Mouse (Mus musculus): ENCODE results near the gene Zfp867. TPM values are rescaled to one million over a fixed set of nuclear protein-coding genes. Genes with fewer than 3 reads are reported as not detected.

The Zfp867 gene
- 1 to 10 TPM; 3.4 to 4.2 TPM for total RNA-seq (2021)

GRCm38 (mm10) chr11:59472326-59472677 is at the start of gene Zfp867:
TSS of gene Zfp867 (minus strand) at chr11:59472474.
- DNase-seq = peak; percentile 82 to 83

- no peak for DNase-seq
Observed at GRCm38 (mm10) chr11:59519741-59520495, 47.6 kb upstream of the Zfp867 start.

GRCm38 (mm10) chr11:59518226-59518625 is 46.0 kb upstream of the Zfp867 start:
- DNase-seq = no peak

GRCm38 (mm10) chr11:59517441-59517840 is 45.2 kb upstream of the Zfp867 start:
- DNase-seq = no peak

GRCm38 (mm10) chr11:59514789-59515188 is 42.5 kb upstream of the Zfp867 start:
- DNase-seq = no peak

- DNase-seq = no peak
Observed at GRCm38 (mm10) chr11:59514381-59514780, 42.1 kb upstream of the Zfp867 start.

GRCm38 (mm10) chr11:59513556-59513955 is 41.3 kb upstream of the Zfp867 start:
- DNase-seq = no peak

- DNase-seq = no peak
Observed at GRCm38 (mm10) chr11:59512733-59513132, 40.5 kb upstream of the Zfp867 start.

GRCm38 (mm10) chr11:59511558-59511957 is 39.3 kb upstream of the Zfp867 start:
- no peak for DNase-seq

GRCm38 (mm10) chr11:59506713-59507074 is 34.4 kb upstream of the Zfp867 start:
- no peak for DNase-seq

GRCm38 (mm10) chr11:59505839-59506712 is 33.8 kb upstream of the Zfp867 start:
- DNase-seq = peak; percentile 64 to 71

- peak; percentile 56 to 64 for DNase-seq
Observed at GRCm38 (mm10) chr11:59505351-59505838, 33.1 kb upstream of the Zfp867 start.

- DNase-seq = no peak
Observed at GRCm38 (mm10) chr11:59501978-59502700, 29.9 kb upstream of the Zfp867 start.

- DNase-seq = no peak
Observed at GRCm38 (mm10) chr11:59497747-59498146, 25.5 kb upstream of the Zfp867 start.

- no peak for DNase-seq
Observed at GRCm38 (mm10) chr11:59496672-59497310, 24.5 kb upstream of the Zfp867 start.

- no peak for DNase-seq
Observed at GRCm38 (mm10) chr11:59486222-59486621, 13.9 kb upstream of the Zfp867 start.

GRCm38 (mm10) chr11:59485641-59486040 is 13.4 kb upstream of the Zfp867 start:
- no peak for DNase-seq

GRCm38 (mm10) chr11:59483212-59483611 is 10.9 kb upstream of the Zfp867 start:
- DNase-seq = peak in 1 of 2 experiments; percentile 36

- no peak for DNase-seq
Observed at GRCm38 (mm10) chr11:59477240-59477639, 5.0 kb upstream of the Zfp867 start.

- DNase-seq = no peak
Observed at GRCm38 (mm10) chr11:59471413-59472325, 605 bp downstream of the Zfp867 start.

GRCm38 (mm10) chr11:59460459-59460858 is 11.8 kb downstream of the Zfp867 start:
- DNase-seq = no peak

Data from layer of hippocampus, postnatal 36 days (tissue).